Mouse (Mus musculus) heart, adult 11 months (tissue): Measurements from ENCODE around the gene Hip1r.

ENCODE experiments used
- DNase-seq: peaks from one replicate; pipeline ENCODE4 v3.0.0; 2022

The Hip1r gene

GRCm38 (mm10) chr5:123997811-123998210, 24.4 kb downstream of the Hip1r start:
- DNase-seq = peak; percentile 88

- DNase-seq = no peak
Observed at GRCm38 (mm10) chr5:123998370-123998769, 24.9 kb downstream of the Hip1r start.

- DNase-seq = peak; percentile 97
Observed at GRCm38 (mm10) chr5:124000824-124001223, 27.4 kb downstream of the Hip1r start.

GRCm38 (mm10) chr5:124001274-124001673, 27.8 kb downstream of the Hip1r start:
- peak; percentile 93 for DNase-seq

- DNase-seq = peak; percentile 96
Observed at GRCm38 (mm10) chr5:124002876-124003275, 29.4 kb downstream of the Hip1r start.

- DNase-seq = no peak
Observed at GRCm38 (mm10) chr5:124003375-124003774, 29.9 kb downstream of the Hip1r start.

- DNase-seq = peak; percentile 92
Observed at GRCm38 (mm10) chr5:124004356-124005150, 31.1 kb downstream of the Hip1r start.

GRCm38 (mm10) chr5:124005151-124005500, 31.7 kb downstream of the Hip1r start:
- no peak for DNase-seq

GRCm38 (mm10) chr5:124005591-124005990, 32.2 kb downstream of the Hip1r start:
- no peak for DNase-seq

GRCm38 (mm10) chr5:124006082-124006873, 32.9 kb downstream of the Hip1r start:
- DNase-seq = peak; percentile 93

- peak; percentile 96 for DNase-seq
Observed at GRCm38 (mm10) chr5:124006891-124007491, 33.6 kb downstream of the Hip1r start.

- DNase-seq = no peak
Observed at GRCm38 (mm10) chr5:124010077-124010476, 36.6 kb downstream of the Hip1r start.

- DNase-seq = peak; percentile 97
Observed at GRCm38 (mm10) chr5:124010910-124011655, 37.7 kb downstream of the Hip1r start.

GRCm38 (mm10) chr5:124011927-124012326, 38.5 kb downstream of the Hip1r start:
- DNase-seq = peak; percentile 95

- no peak for DNase-seq
Observed at GRCm38 (mm10) chr5:124012885-124013284, 39.5 kb downstream of the Hip1r start.

GRCm38 (mm10) chr5:124013747-124014146, 40.3 kb downstream of the Hip1r start:
- DNase-seq = peak; percentile 89

- no peak for DNase-seq
Observed at GRCm38 (mm10) chr5:124014180-124014579, 40.8 kb downstream of the Hip1r start.

GRCm38 (mm10) chr5:124014791-124015251, 41.4 kb downstream of the Hip1r start:
- peak; percentile 98 for DNase-seq

- DNase-seq = peak; percentile 90
Observed at GRCm38 (mm10) chr5:124015727-124016126, 42.3 kb downstream of the Hip1r start.

GRCm38 (mm10) chr5:124016291-124016821, 42.9 kb downstream of the Hip1r start:
- peak; percentile 90 for DNase-seq

- no peak for DNase-seq
Observed at GRCm38 (mm10) chr5:124017941-124018340, 44.5 kb downstream of the Hip1r start.

- peak; percentile 82 for DNase-seq
Observed at GRCm38 (mm10) chr5:124018651-124019050, 45.2 kb downstream of the Hip1r start.
